Mouse (Mus musculus): Measurements from ENCODE around the gene Cbx8. TPM values are rescaled to one million over a fixed set of nuclear protein-coding genes. Genes with fewer than 3 reads are reported as not detected.

Gene Cbx8
- polyA plus RNA-seq, 1 experiment from 2014 or later = 15.2 TPM

DNA sequence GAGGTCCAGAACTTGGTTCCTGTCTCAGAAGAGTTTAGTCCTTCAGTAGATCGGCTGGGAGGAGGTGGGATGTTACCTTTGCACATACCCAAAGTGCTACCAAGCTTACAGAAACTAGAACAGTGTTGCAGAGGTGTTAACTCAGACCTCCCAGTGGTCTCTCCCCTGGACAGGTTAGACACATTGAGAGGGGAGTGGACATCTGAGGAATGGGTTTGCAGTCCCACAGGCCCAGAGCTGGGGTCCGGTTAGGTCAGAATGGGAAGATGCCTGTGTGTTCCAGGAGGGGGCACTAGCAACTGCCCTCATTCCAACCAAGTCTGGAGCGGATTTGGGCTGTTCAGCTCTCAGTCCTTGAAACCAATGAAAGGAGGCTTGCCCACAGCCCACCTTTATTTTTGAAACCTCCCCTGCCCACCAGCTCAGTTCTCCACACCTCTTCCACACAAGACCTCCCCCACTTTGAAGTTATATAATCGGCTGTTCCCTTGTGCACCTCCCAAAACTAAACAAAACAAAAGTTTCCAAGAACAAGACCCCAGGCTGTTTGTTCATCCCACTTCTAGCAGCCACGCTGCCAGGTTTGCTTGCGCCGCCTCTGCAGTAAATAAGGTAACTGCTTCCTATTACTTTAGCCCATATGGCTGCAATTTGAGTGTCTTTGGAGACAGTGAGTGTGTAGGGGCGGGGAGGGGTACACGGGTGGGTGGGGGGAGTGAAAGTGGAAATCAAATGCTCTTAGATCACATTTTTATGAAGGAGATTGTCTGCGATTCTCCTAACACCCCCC is 3.2 kb upstream of the Cbx8 start:
- peaks cover 68% of the 10 kb centered on the region for H3K4me1 ChIP-seq (replicated peaks)
- 1% methylated on average over 10 of the region's 10 CpGs for WGBS
- ATAC-seq = no peak

DNA sequence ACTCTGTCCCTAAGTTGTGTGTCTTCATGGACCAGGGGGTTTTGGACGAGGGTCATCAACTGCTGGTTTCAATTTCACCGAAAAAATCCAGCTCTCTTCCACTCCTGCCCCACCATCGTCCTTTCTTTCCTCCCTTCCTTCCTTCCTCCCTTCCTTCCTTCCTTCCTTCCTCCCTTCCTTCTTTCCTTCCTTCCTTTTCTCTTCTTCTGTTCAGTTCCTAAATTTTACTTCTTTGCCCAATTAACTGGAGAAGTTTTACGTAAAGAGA is 2.4 kb upstream of the Cbx8 start:
- WGBS = 2% methylated on average over 4 of the region's 4 CpGs
- H3K36me3 ChIP-seq = peaks cover 7% of the 10 kb centered on the region
- H3K9me3 ChIP-seq = no peaks in the 10 kb centered on the region
- H3K4me3 ChIP-seq (replicated peaks) = no peak overlapping the region
- H3K27me3 ChIP-seq = peaks cover 78% of the 10 kb centered on the region
- no peak overlapping the region for H3K9ac ChIP-seq (replicated peaks)
- no peak for ATAC-seq
- H3K4me1 ChIP-seq (replicated peaks) = peaks cover 73% of the 10 kb centered on the region
- no peak overlapping the region for H3K27ac ChIP-seq
- H3K4me2 ChIP-seq (replicated peaks) = no peak overlapping the region

More for the DNA sequence above, 3.2 kb upstream of the Cbx8 start:
- Histone ChIP-seq H3K4me2 (replicated peaks) (no peak overlapping the region), H3K9ac (replicated peaks) (no peak overlapping the region), H3K27me3 (peaks cover 78% of the 10 kb centered on the region), H3K4me3 (replicated peaks) (no peak overlapping the region), H3K36me3 (peaks cover under 1% of the 10 kb centered on the region), H3K27ac (no peak overlapping the region), H3K9me3 (no peaks in the 10 kb centered on the region)

DNA sequence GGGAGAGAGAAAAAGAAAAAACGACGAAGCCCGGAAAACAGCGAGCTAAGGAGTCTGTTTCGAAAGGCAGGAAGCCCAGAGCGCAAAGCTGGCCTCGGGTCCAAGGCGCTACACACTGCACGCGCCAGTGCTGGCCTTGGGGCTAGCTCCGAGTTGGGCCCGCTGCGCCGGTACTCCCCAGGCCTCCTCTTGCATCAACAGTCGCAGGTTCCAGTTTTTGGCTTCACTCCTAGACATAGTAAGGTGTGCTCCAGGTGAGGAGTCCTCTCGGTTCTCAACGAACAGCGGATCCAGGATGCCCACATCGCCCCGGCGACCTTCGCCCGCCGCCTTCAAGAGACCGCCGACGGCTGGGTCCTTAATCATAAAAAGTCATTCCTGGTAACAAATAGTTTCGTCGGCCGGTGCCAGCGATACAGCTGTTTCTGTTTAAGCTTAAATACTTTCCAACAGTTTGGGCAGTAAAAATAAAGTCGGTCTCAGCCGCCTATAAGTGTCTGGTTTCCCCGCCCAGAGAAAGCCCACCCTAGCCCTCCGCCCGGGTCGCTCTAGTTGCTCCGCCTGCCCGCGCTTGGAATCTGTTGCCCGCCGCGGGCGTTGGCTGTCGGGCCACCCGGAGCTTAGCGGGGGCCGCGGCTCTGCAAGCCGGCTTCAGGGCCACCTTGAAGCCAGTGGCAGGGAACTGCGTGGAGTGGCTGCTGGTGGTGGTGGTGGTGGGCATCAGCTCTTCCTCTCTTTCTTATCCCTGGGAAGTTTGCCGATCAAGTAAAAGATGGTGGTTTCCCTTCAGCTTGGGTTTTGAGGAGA is 1.9 kb upstream of the Cbx8 start:
- H3K4me3 ChIP-seq (replicated peaks) = peak overlapping the region; percentile 4; the same call in 1 of the 2 replicates
- peaks cover 73% of the 10 kb centered on the region for H3K4me1 ChIP-seq (replicated peaks)
- peaks cover 78% of the 10 kb centered on the region for H3K27me3 ChIP-seq
- peaks cover 7% of the 10 kb centered on the region for H3K36me3 ChIP-seq
- no peaks in the 10 kb centered on the region for H3K9me3 ChIP-seq
- no peak overlapping the region for H3K4me2 ChIP-seq (replicated peaks)
- ATAC-seq = no peak
- H3K9ac ChIP-seq (replicated peaks) = no peak overlapping the region
- no peak overlapping the region for H3K27ac ChIP-seq
- WGBS = under 1% methylated on average over 52 of the region's 52 CpGs

DNA sequence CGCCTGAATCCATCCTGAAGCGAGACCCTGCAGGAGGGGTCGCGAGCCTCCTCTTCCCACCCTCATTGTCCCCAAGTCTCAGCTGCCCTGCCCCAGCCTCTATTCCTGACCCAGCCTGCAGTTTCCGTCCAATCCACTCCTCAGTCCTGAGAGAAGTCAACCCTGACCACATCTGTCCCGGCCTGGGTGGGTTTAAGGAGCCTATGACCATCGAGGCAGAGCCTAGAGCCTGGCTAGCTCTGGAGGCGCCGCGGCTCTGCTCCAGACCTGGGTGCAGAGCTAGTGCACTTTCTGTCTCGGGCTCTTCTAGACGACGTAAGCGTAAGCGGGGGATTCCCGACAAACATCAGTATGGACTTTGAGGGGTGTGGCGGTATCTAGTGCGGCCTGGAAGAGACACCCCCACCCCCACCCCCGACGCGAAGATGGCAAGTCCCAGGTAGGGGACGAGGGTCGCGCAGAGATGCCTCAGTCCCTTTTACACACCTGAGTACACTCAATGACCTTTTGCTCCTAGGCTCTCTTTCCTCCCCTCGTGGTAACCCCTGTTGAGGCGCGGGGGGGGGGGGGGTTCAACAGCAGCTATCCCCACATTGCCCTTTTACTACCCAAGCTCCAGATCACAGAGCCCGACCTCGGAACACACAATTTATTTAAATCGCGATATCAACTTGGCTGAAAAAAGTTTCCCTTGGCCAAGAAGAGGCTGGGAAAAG is 1.1 kb upstream of the Cbx8 start:
- peaks cover 7% of the 10 kb centered on the region for H3K36me3 ChIP-seq
- peak overlapping the region; percentile 88 for H3K9ac ChIP-seq (replicated peaks)
- WGBS = 2% methylated on average over 31 of the region's 31 CpGs
- peaks cover 77% of the 10 kb centered on the region for H3K27me3 ChIP-seq
- H3K4me2 ChIP-seq (replicated peaks) = peak overlapping the region; percentile 88
- ATAC-seq = peak; percentile 32
- peak overlapping the region; percentile 80 for H3K4me3 ChIP-seq (replicated peaks)
- peaks cover 73% of the 10 kb centered on the region for H3K4me1 ChIP-seq (replicated peaks)
- no peaks in the 10 kb centered on the region for H3K9me3 ChIP-seq
- peak overlapping the region; percentile 89 for H3K27ac ChIP-seq

DNA sequence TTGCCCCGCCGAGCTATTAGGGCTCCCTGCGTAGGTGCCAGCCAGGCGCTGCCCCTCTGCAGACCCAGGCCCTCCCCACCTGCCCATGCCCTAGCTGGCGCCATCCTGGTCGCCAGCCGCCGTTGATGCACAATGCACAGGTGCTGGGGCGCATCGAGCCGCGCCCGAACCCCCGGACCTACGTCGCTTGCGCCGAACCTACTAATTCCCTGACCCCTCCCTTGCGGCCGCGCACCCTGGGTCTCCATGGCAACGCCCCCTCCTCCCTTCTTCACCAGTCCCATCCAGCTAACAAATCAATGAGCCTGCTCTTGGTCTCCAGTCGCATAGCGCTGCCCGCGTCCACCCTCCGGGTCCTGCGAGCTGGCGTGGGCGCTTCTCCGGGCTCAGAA is 552 bp upstream of the Cbx8 start:
- peaks cover 73% of the 10 kb centered on the region for H3K4me1 ChIP-seq (replicated peaks)

DNA sequence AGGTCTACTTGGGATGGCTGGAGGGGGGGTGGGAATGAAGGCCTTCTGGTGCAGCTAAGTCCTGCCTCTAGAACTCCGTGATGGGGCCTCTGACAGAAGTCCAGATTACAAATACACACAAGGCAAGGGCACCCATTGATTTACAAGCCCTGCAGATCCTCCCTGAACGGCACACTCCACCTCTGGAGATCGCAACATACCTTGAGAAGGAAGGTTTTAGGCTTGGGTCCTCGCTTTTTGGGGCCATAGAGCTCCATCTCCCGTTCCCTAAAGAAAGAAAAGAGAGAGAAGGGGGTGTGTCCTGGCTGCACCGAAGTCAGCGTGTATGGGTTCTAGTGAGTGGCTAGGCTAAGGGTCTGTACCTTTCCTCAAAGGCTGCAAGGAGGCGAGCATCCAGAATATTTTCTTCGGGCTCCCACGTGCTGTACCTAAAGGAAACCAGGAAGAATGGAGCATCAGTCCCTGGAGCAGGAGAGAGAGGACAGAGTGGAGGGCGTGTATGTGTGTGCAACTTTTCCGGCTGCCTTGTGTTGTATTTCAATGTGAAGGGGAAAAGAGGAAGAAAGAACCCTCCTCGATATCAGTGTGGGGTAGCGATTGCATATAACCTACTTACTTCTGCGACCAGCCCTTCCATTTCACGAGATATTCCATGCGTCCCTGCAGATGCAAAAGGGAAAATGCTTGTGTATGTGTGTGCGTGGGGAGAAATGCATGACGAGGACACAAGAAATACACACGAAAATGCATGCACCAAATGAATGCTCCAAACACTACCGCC is 847 bp downstream of the Cbx8 start:
- Histone ChIP-seq H3K27me3 (peaks cover 76% of the 10 kb centered on the region), H3K4me2 (replicated peaks) (peak overlapping the region; percentile 83)

More for the DNA sequence above, 552 bp upstream of the Cbx8 start:
- Histone ChIP-seq H3K27me3 (peaks cover 76% of the 10 kb centered on the region), H3K9me3 (no peaks in the 10 kb centered on the region), H3K4me2 (replicated peaks) (peak overlapping the region; percentile 88), H3K36me3 (peaks cover 7% of the 10 kb centered on the region), H3K27ac (peak overlapping the region; percentile 89), H3K9ac (replicated peaks) (peak overlapping the region; percentile 88), H3K4me3 (replicated peaks) (peak overlapping the region; percentile 80)
- ATAC-seq = peak; percentile 85
- WGBS = under 1% methylated on average over 31 of the region's 31 CpGs

DNA sequence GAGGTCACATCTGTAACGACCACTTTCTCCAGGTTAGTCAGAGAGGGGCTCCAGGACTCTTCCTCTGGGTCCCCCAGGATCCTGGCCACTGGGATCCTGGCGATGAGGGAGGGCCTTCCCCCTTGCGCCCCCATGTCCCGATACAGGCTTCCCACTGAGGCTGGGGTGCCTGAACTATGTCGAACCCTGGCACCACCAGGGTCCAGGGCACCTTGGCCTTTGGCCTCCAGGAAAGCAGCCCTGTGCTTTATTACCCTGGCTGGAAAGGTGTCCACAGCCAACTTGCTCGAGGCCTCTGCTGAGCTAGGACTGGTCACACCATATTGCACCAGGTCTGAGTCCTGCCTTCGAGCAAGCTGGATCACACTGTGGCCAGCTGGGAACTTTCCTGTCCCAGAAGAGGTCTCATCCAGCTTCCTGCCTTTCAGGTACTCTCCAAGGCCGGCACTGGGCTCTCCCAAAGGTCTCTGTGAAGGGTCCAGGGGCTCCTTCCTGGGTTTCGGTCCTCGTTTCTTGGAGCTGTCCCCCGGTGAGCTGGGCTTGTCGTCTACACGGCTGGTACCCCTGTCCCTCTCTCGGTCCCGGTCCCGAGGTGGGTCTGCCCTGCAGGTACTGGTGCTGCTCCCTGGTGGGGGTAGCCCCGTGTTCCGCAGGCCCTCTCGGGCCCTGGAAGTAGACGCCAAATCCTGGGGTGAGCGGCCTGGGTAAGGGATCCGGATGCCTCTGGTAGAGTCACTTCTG is 1.9 kb downstream of the Cbx8 start:
- H3K9ac ChIP-seq (replicated peaks) = no peak overlapping the region; the same call in 1 of the 2 replicates
- H3K27me3 ChIP-seq = peaks cover 76% of the 10 kb centered on the region
- H3K4me2 ChIP-seq (replicated peaks) = peak overlapping the region; percentile 83
- H3K4me1 ChIP-seq (replicated peaks) = peaks cover 81% of the 10 kb centered on the region
- H3K4me3 ChIP-seq (replicated peaks) = peak overlapping the region; percentile 3
- no peaks in the 10 kb centered on the region for H3K9me3 ChIP-seq
- WGBS = 29% methylated on average over 22 of the region's 22 CpGs
- H3K36me3 ChIP-seq = peaks cover 7% of the 10 kb centered on the region
- no peak for ATAC-seq
- no peak overlapping the region for H3K27ac ChIP-seq

More for the DNA sequence above, 847 bp downstream of the Cbx8 start:
- no peaks in the 10 kb centered on the region for H3K9me3 ChIP-seq
- peak overlapping the region; percentile 93 for H3K9ac ChIP-seq (replicated peaks)
- peak overlapping the region; percentile 80 for H3K4me3 ChIP-seq (replicated peaks)
- H3K36me3 ChIP-seq = peaks cover 7% of the 10 kb centered on the region
- WGBS = 4% methylated on average over 21 of the region's 21 CpGs
- ATAC-seq = no peak
- peaks cover 81% of the 10 kb centered on the region for H3K4me1 ChIP-seq (replicated peaks)
- peak overlapping the region; percentile 92 for H3K27ac ChIP-seq

DNA sequence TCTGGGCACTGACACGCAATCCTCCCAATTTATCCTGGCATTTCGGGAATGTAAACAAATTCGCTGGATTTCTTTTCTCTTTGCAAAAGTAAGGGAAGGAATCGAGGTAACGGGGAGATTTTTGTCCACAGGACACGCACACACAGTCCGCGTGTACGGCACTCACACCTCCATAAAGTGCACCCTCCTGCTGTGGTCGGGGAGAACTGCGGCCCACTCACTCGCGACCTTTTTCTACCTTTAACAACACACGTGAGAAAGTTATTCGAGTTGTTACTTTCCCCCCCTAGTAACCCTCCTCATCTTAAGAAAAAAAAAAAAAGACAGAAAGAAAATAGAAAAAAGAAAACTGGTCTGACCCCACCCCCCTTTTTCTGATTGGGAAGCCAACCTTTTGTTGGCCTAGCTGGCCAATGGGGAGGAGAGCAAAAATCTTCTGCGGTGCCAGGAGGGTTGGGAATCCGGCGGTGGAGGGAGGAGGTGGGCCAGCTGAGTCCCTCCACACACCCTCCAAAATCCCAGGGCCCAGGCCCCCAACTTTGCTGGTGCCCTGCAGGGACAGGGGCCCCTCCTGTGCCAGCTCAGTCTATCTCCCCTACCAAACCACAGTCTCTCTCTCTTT is 2.9 kb downstream of the Cbx8 start:
- no peaks in the 10 kb centered on the region for H3K9me3 ChIP-seq
- 3% methylated on average over 18 of the region's 18 CpGs for WGBS
- peak overlapping the region; percentile 83 for H3K4me2 ChIP-seq (replicated peaks)
- H3K9ac ChIP-seq (replicated peaks) = no peak overlapping the region
- no peak overlapping the region for H3K27ac ChIP-seq
- ATAC-seq = no peak
- H3K27me3 ChIP-seq = peaks cover 69% of the 10 kb centered on the region
- H3K4me3 ChIP-seq (replicated peaks) = peak overlapping the region; percentile 47
- H3K36me3 ChIP-seq = peaks cover 7% of the 10 kb centered on the region
- H3K4me1 ChIP-seq (replicated peaks) = peaks cover 86% of the 10 kb centered on the region

DNA sequence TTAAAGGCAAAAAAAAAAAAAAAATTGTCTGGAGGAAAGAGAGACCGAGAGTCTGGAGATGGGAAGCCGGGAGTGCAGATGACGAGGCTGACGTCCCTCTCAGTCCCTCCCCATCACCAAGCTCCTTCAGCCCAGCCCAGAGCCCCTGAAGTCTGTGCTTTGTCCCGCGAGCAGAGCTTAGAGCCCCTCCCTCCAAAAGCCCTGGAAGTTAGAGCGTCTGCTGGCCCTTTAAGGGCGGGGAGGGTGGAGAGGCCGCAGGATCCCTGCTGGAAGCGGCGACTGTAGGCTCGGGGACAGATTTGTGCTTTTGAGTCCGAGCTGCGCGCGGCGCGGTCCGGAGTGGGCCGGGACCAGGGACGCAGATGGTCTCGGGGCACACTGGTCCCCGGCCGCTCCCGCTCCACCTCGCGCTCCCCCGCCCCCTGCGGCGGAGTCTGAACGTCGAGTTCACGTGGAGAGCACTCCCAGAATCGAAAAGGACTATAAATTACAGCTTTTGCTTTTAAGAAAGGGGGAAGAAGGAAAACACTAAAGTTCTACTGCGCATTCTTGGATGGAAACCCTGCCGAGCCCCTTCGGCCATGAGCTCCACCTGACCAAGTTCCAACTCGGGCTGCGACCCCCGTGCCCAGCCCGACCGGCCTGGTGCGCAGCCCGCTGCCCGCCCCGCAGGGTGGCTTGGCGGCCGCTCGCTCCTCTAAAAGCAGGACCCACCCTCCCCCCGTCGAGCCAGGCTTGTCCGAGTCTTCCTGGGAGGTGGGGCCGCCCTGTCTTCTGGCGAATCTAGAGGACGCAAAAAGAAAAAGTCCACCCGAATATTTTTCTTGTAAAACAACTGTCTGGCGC is 3.6 kb downstream of the Cbx8 start:
- no peaks in the 10 kb centered on the region for H3K9me3 ChIP-seq
- peaks cover 61% of the 10 kb centered on the region for H3K27me3 ChIP-seq
- no peak for ATAC-seq
- H3K36me3 ChIP-seq = peaks cover 7% of the 10 kb centered on the region
- H3K9ac ChIP-seq (replicated peaks) = peak overlapping the region; percentile 65
- 1% methylated on average over 57 of the region's 57 CpGs for WGBS
- peaks cover 79% of the 10 kb centered on the region for H3K4me1 ChIP-seq (replicated peaks)
- H3K4me2 ChIP-seq (replicated peaks) = peak overlapping the region; percentile 83
- peak overlapping the region; percentile 47 for H3K4me3 ChIP-seq (replicated peaks)
- H3K27ac ChIP-seq = no peak overlapping the region

DNA sequence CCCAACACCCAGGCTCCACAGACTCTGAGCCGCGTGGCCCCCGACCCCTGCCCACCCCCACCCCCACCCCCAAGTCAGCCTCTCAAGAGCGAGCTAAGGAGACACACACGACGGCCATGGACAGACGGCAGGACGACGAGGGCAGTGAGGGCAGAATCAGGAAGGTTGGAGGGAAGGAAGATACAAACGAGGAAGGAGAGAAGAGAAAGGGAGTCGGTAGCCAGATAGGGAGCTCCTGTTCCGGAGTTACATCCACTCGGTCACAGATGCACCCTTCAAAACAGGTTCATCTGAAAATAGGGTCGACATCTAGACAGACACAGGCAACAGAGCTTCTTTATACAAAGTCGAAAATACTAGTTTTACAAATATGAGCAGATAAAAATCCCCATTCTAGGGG is 4.3 kb downstream of the Cbx8 start:
- Histone ChIP-seq H3K9me3 (no peaks in the 10 kb centered on the region), H3K36me3 (peaks cover 7% of the 10 kb centered on the region), H3K4me1 (replicated peaks) (peaks cover 72% of the 10 kb centered on the region), H3K4me2 (replicated peaks) (peak overlapping the region; percentile 83; the same call in 1 of the 2 replicates), H3K27me3 (peaks cover 56% of the 10 kb centered on the region), H3K9ac (replicated peaks) (no peak overlapping the region), H3K27ac (no peak overlapping the region), H3K4me3 (replicated peaks) (peak overlapping the region; percentile 47)
- no peak for ATAC-seq
- WGBS = 3% methylated on average over 15 of the region's 15 CpGs

Measured in midbrain, embryonic 13.5 days (tissue).